Mouse (Mus musculus): ENCODE data around the gene Rel.

GRCm38 (mm10) chr11:23701831-23702230, 68.9 kb downstream of the Rel start:
- TF ChIP-seq CTCF (IDR thresholded peaks at IDR 0.05; ENCODE audit: low read depth, low read length) (no peak), POLR2A (IDR thresholded peaks at IDR 0.05; ENCODE audit: extremely low read depth, insufficient read depth, low read length) (no peak)

All from liver, adult 2 months (tissue).